Mouse (Mus musculus) hindbrain, postnatal 0 days (tissue): Measurements from ENCODE around the gene Fau. TPM values are rescaled to one million over a fixed set of nuclear protein-coding genes. Genes with fewer than 3 reads are reported as not detected.
A peak's percentile ranks its signal among the peaks of the same experiment; 100 is the strongest.
"Not testable (repeated sequence)": the region's sequence is repeated elsewhere in the genome, so short reads cannot be mapped to it uniquely, and the experiment has no call there.

Source experiments
- ATAC-seq: fragments of 200-750 bp; cut with Nextera tagmentation; 2 replicates; pipeline ENCODE4 v1.8.0; 2017; ENCODE audit warnings: mild to moderate bottlenecking, moderate TSS enrichment, moderate library complexity
- DNase-seq: peaks from one replicate; pipeline ENCODE4 v3.0.0-alpha.2; 2015; ENCODE audit warnings: low spot score
- H3K27ac ChIP-seq: fragments of 300-500 bp; sonication (generic); 2 replicates; pipeline ENCODE4 v1.5.1; 2014; ENCODE audit warnings: mild to moderate bottlenecking
- H3K27me3 ChIP-seq: fragments of 300-500 bp; sonication (generic); 2 replicates; pipeline ENCODE4 v1.6.1; 2014; ENCODE audit warnings: low read length, mixed read lengths; ENCODE audit not compliant: insufficient read depth
- H3K36me3 ChIP-seq: fragments of 300-500 bp; sonication (generic); 2 replicates; pipeline ENCODE4 v1.6.1; 2014; ENCODE audit warnings: low read length, mixed read lengths; ENCODE audit not compliant: insufficient read depth
- H3K4me1 ChIP-seq: fragments of 300-500 bp; sonication (generic); 2 replicates; pipeline ENCODE4 v1.6.1; 2014; ENCODE audit warnings: antibody characterized with exemption, low read length, mixed read lengths; ENCODE audit not compliant: insufficient read depth
- H3K4me2 ChIP-seq: fragments of 300-500 bp; sonication (generic); 2 replicates; pipeline ENCODE4 v1.6.1; 2014; ENCODE audit warnings: low read depth, mild to moderate bottlenecking, low read length, moderate library complexity, mixed read lengths
- H3K4me3 ChIP-seq: fragments of 300-500 bp; sonication (generic); 2 replicates; pipeline ENCODE4 v1.5.1; 2014; ENCODE audit warnings: low read length
- H3K9ac ChIP-seq: fragments of 300-500 bp; sonication (generic); replicated peaks from 2 replicates; pipeline ENCODE4 v1.6.1; 2014; ENCODE audit warnings: mild to moderate bottlenecking, low read length, moderate library complexity, mixed read lengths
- H3K9me3 ChIP-seq: fragments of 300-500 bp; sonication (generic); 2 replicates; pipeline ENCODE4 v1.6.1; 2016; ENCODE audit warnings: low read length, mixed read lengths
- CTCF ChIP-seq: IDR thresholded peaks from 2 replicates; pipeline ENCODE4 v1.5.1; 2016; ENCODE audit warnings: antibody characterized with exemption, control low read depth, low read depth
- WGBS: fragments of 180-500 bp; shearing (Covaris S2); extraction: QIAGEN DNeasy Blood & Tissue Kit; methylation state at CpG from one replicate; pipeline ENCODE4 v1.1.7; 2014; 5-methylcytosine and 5-hydroxymethylcytosine counted together
- polyA plus RNA-seq: library from polyadenylated mRNA; unstranded; fragments of >200 nt; fragmentation: Nextera tagmentation; extraction: Ambion mirVana; gene quantifications from 2 replicates; pipeline ENCODE4 v1.2.1, GENCODE M21; 2015
- total RNA-seq: library from RNA; depleted of rRNA; stranded (reverse); fragments of >200 nt; gene quantifications from 2 replicates; pipeline ENCODE4 v1.2.3, GENCODE M21; 2014

Gene Fau
- total and polyA plus RNA-seq, 2 experiments from 2014 or later: 668 to 787 TPM

DNA sequence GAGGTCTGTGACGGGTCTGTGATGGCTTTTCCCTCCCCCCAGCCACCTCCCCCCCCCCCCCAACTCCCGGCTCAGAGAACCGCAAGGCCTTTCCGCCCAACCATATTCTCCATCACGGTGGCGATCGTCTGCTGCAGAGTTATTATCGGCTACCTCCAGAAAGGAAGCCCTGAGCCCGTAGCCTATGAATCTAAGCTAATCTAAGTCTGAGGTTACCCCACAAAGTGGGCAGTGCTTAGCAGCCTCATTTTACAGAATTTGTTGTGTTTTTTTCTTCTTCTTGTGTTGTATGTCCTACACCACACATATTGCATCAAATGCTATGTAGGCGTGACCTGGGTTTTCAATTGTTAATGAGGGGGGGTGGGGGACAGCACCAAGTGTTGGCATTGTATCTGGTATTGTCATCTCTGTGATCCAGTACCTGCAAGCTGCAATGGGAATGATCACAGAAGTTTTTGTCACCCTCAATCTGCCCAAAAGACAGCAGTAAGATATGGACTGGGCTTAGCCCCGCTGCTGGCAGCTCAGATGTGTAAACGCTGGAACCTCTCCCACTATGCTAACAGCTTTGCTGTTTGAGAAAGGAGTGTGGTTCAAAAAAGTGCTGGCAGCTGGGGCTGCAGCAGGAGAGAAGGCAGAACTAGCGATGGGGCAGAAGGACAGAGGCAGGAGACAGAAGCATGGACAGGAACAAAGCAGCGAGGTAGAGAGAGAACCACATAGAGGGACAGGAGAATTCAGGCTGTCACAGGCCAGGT is 26.9 kb upstream of the Fau start:
- Histone ChIP-seq H3K9ac (no peak overlapping the region), H3K36me3 (no peaks in the 10 kb centered on the region), H3K4me1 (no peaks in the 10 kb centered on the region), H3K27ac (no peak overlapping the region), H3K4me3 (no peak overlapping the region), H3K9me3 (no peaks in the 10 kb centered on the region), H3K4me2 (no peak overlapping the region), H3K27me3 (no peaks in the 10 kb centered on the region)
- no peak for TF ChIP-seq CTCF
- DNase-seq (no peak), ATAC-seq (no peak)
- 66% methylated on average over 12 of the region's 14 CpGs for WGBS

GRCm38 (mm10) chr19:6035966-6036585 is 21.6 kb upstream of the Fau start:
- no peak overlapping the region for H3K9ac ChIP-seq
- no peak for ATAC-seq
- no peak for TF ChIP-seq CTCF
- no peak for DNase-seq
- H3K9me3 ChIP-seq: no peaks in the 10 kb centered on the region
- H3K27ac ChIP-seq: no peak overlapping the region
- H3K36me3 ChIP-seq: no peaks in the 10 kb centered on the region
- H3K4me2 ChIP-seq: no peak overlapping the region
- WGBS: 79% methylated on average over 9 of the region's 9 CpGs
- no peaks in the 10 kb centered on the region for H3K4me1 ChIP-seq
- no peaks in the 10 kb centered on the region for H3K27me3 ChIP-seq
- no peak overlapping the region for H3K4me3 ChIP-seq

DNA sequence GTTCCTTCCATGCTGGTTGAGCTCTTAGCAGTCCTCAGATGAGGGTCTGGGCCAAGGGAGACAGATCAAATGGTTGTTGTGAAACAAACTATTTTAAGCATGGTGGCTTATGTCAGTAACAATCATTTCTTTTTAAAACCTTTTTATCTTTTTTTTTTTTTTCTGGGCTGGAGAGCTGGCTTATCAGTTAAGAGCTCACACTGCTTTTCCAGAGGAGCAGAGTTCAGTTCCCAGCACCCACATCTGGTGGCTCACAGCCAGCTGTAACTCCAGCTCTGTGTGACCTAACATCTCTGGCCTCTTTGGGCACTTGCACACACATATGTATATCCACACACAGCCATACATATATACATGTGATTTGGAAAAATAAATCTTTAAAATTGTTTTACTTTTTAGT is 19.9 kb upstream of the Fau start:
- Histone ChIP-seq H3K27me3 (no peaks in the 10 kb centered on the region), H3K9me3 (no peaks in the 10 kb centered on the region), H3K36me3 (no peaks in the 10 kb centered on the region), H3K4me3 (no peak overlapping the region), H3K4me1 (no peaks in the 10 kb centered on the region), H3K9ac (no peak overlapping the region), H3K27ac (no peak overlapping the region), H3K4me2 (no peak overlapping the region)
- ATAC-seq (no peak), DNase-seq (no peak)
- TF ChIP-seq CTCF: no peak

DNA sequence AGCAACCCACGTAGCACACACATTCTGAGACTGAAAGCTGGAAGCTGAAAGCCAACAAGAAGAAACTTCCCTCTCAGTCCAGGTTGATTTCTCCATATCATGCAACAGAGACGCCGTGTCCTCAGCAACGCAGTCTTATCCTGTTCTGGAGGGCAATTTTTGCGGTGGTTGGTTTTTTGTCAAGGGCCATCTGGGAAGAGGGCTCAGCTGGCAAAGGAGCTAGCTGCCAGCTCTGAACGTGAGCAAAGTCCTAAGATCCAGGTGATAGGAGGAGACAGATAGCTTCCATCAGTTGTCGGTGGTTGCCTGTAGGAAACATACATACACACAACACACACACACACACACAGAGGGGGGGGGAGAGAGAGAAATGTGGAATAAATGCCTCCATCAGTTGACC is 19.3 kb upstream of the Fau start:
- H3K9me3 ChIP-seq: no peaks in the 10 kb centered on the region
- TF ChIP-seq CTCF: no peak
- ATAC-seq (no peak), DNase-seq (no peak)
- 76% methylated on average over 7 of the region's 7 CpGs for WGBS
- no peak overlapping the region for H3K27ac ChIP-seq
- H3K36me3 ChIP-seq: no peaks in the 10 kb centered on the region
- no peak overlapping the region for H3K9ac ChIP-seq
- no peak overlapping the region for H3K4me2 ChIP-seq
- H3K27me3 ChIP-seq: no peaks in the 10 kb centered on the region
- no peak overlapping the region for H3K4me3 ChIP-seq
- no peaks in the 10 kb centered on the region for H3K4me1 ChIP-seq

- ATAC-seq (no peak), DNase-seq (no peak)
- Histone ChIP-seq H3K9me3 (no peaks in the 10 kb centered on the region), H3K27me3 (no peaks in the 10 kb centered on the region), H3K4me2 (no peak overlapping the region), H3K4me3 (no peak overlapping the region), H3K9ac (no peak overlapping the region), H3K4me1 (no peaks in the 10 kb centered on the region), H3K36me3 (no peaks in the 10 kb centered on the region), H3K27ac (no peak overlapping the region)
- no peak for TF ChIP-seq CTCF
Observed at GRCm38 (mm10) chr19:6040002-6040401, 17.6 kb upstream of the Fau start.

DNA sequence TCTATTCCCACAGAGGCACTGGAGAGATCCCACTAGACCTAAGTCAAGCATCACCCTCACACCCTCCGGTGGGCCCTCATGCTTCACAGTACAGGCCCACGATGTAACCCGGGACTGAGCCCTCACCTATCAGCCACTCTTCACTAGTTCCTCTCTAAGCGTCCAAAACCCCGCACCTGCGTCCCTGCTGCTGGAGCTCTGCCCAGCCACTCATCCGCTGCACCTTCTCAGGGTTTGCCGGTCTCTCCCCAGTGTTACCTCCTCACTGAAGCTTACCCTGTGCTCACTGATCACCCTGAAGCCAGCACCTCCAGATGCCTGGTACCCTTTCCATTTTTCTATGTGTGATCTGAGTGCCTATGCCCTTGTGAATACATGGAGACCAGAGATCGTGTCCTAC is 15.4 kb upstream of the Fau start:
- Histone ChIP-seq H3K9ac (no peak overlapping the region), H3K4me3 (no peak overlapping the region)

DNA sequence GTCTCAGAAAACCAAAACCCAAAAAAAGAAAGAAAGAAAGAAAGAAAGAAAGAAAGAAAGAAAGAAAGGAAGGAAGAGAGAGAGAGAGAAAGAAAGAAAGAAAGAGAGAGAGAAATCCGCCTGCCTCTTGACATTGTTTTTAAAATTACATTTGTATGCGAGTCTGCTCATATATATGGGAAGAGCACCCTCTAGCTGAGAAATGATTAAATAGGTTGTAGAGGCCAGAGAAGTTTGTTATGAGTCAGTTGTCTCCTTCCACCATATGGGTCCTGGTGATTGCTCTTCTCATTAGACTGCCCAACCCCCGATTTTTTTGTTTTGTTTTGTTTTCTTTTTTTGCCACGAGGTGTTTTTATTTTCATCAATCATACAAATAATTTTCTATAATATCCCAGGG is 13.5 kb upstream of the Fau start:
- H3K9me3 ChIP-seq, ATAC-seq, H3K4me3 ChIP-seq, H3K27me3 ChIP-seq, H3K36me3 ChIP-seq, H3K27ac ChIP-seq, H3K9ac ChIP-seq, H3K4me2 ChIP-seq: not testable (repeated sequence)
- WGBS: 52% methylated on average over 4 of the region's 4 CpGs
- H3K4me1 ChIP-seq: peaks cover 13% of the 10 kb centered on the region
- DNase-seq: peak; percentile 73
- TF ChIP-seq CTCF: peak; percentile 57

More for the DNA sequence above, 15.4 kb upstream of the Fau start:
- no peaks in the 10 kb centered on the region for H3K36me3 ChIP-seq
- no peak for TF ChIP-seq CTCF
- WGBS: 63% methylated on average over 9 of the region's 9 CpGs
- no peaks in the 10 kb centered on the region for H3K9me3 ChIP-seq
- DNase-seq (no peak), ATAC-seq (no peak)
- no peaks in the 10 kb centered on the region for H3K27me3 ChIP-seq
- peaks cover 4% of the 10 kb centered on the region; the same call in 1 of the 2 replicates for H3K4me1 ChIP-seq
- no peak overlapping the region for H3K27ac ChIP-seq
- no peak overlapping the region for H3K4me2 ChIP-seq
